Mouse (Mus musculus) limb, embryonic 11.5 days (tissue): Measurements from ENCODE around the gene Ccdc86. TPM values are rescaled to one million over a fixed set of nuclear protein-coding genes. Genes with fewer than 3 reads are reported as not detected.

ENCODE experiments used
- ATAC-seq: fragments of 200-750 bp; cut with Nextera tagmentation; 2 replicates; pipeline ENCODE4 v1.8.0; 2017; ENCODE audit warnings: low read depth; ENCODE audit not compliant: insufficient number of reproducible peaks, low FRiP score, low TSS enrichment
- DNase-seq: peaks from one replicate; pipeline ENCODE4 v3.0.0-alpha.2; 2015; ENCODE audit warnings: low spot score
- H3K27ac ChIP-seq: fragments of 300-500 bp; sonication (generic); replicated peaks from 2 replicates; pipeline ENCODE4 v1.5.1; 2014; ENCODE audit warnings: low read depth, mild to moderate bottlenecking, low read length
- H3K27me3 ChIP-seq: fragments of 300-500 bp; sonication (generic); 2 replicates; pipeline ENCODE4 v1.6.1; 2014; ENCODE audit warnings: mild to moderate bottlenecking, low read length, mixed read lengths; ENCODE audit not compliant: control insufficient read depth, insufficient read depth
- H3K36me3 ChIP-seq: fragments of 300-500 bp; sonication (generic); 2 replicates; pipeline ENCODE4 v1.6.1; 2014; ENCODE audit warnings: mild to moderate bottlenecking, low read length, moderate library complexity, mixed read lengths; ENCODE audit not compliant: control insufficient read depth, insufficient read depth
- H3K4me1 ChIP-seq: fragments of 300-500 bp; sonication (generic); 2 replicates; pipeline ENCODE4 v1.6.1; 2014; ENCODE audit warnings: low read length, mixed read lengths; ENCODE audit not compliant: control insufficient read depth, insufficient read depth
- H3K4me2 ChIP-seq: fragments of 300-500 bp; sonication (generic); 2 replicates; pipeline ENCODE4 v1.6.1; 2014; ENCODE audit warnings: low read depth, mild to moderate bottlenecking, moderate library complexity; ENCODE audit not compliant: severe bottlenecking
- H3K4me3 ChIP-seq: fragments of 300-500 bp; sonication (generic); 2 replicates; pipeline ENCODE4 v1.5.1; 2014; ENCODE audit warnings: low read depth, low read length
- H3K9ac ChIP-seq: fragments of 300-500 bp; sonication (generic); 2 replicates; pipeline ENCODE4 v1.6.1; 2014; ENCODE audit warnings: mild to moderate bottlenecking, low read length
- H3K9me3 ChIP-seq: fragments of 300-500 bp; sonication (generic); 2 replicates; pipeline ENCODE4 v1.6.1; 2016; ENCODE audit warnings: low read length; ENCODE audit not compliant: control insufficient read depth
- WGBS: fragments of 180-500 bp; shearing (Covaris S2); extraction: QIAGEN DNeasy Blood & Tissue Kit; methylation state at CpG from one replicate; pipeline ENCODE4 v1.1.7; 2014; 5-methylcytosine and 5-hydroxymethylcytosine counted together
- polyA plus RNA-seq: library from polyadenylated mRNA; unstranded; fragments of >200 nt; fragmentation: Nextera tagmentation; extraction: Ambion mirVana; gene quantifications from 2 replicates; pipeline ENCODE4 v1.2.1, GENCODE M21; 2014

The Ccdc86 gene
- polyA plus RNA-seq, 1 experiment from 2014 or later, result 32.3 TPM

GRCm38 (mm10) chr19:10979184-10980168 lies 30.4 kb upstream of the Ccdc86 start:
- Histone ChIP-seq H3K27ac (no peak overlapping the region), H3K4me3 (no peak overlapping the region), H3K9me3 (no peaks in the 10 kb centered on the region), H3K4me2 (no peak overlapping the region), H3K9ac (peak overlapping the region; percentile 4; the same call in 1 of the 2 replicates), H3K27me3 (no peaks in the 10 kb centered on the region), H3K36me3 (no peaks in the 10 kb centered on the region), H3K4me1 (no peaks in the 10 kb centered on the region)
- DNase-seq (peak; percentile 85), ATAC-seq (peak; percentile 51; the same call in 1 of the 2 replicates)
- 14% methylated on average over 18 of the region's 18 CpGs for WGBS

- no peaks in the 10 kb centered on the region for H3K36me3 ChIP-seq
- no peak overlapping the region for H3K9ac ChIP-seq
- H3K4me2 ChIP-seq, result no peak overlapping the region
- H3K9me3 ChIP-seq, result no peaks in the 10 kb centered on the region
- no peak for DNase-seq
- WGBS, result 64% methylated on average over 4 of the region's 4 CpGs
- no peak overlapping the region for H3K27ac ChIP-seq
- H3K27me3 ChIP-seq, result no peaks in the 10 kb centered on the region
- H3K4me3 ChIP-seq, result no peak overlapping the region
- no peaks in the 10 kb centered on the region for H3K4me1 ChIP-seq
- ATAC-seq, result no peak
These were observed 27.3 kb upstream of the Ccdc86 start for GRCm38 (mm10) chr19:10976318-10976717.

GRCm38 (mm10) chr19:10975187-10975586 lies 26.1 kb upstream of the Ccdc86 start:
- DNase-seq (no peak), ATAC-seq (no peak)
- Histone ChIP-seq H3K36me3 (no peaks in the 10 kb centered on the region), H3K4me1 (no peaks in the 10 kb centered on the region), H3K4me2 (no peak overlapping the region), H3K9ac (no peak overlapping the region), H3K27ac (no peak overlapping the region), H3K9me3 (0 out of 2 replicates have a peak, but pooled peaks cover 2% of the 10 kb centered on the region), H3K4me3 (no peak overlapping the region), H3K27me3 (no peaks in the 10 kb centered on the region)
- WGBS, result 83% methylated on average over 2 of the region's 2 CpGs

GRCm38 (mm10) chr19:10974238-10974865 lies 25.3 kb upstream of the Ccdc86 start, which contains the start of gene Ms4a10:
Gene Ms4a10 (minus strand): TSS chr19:10974670.
- DNase-seq, result no peak
- Histone ChIP-seq H3K4me2 (no peak within 1 kb of the TSS), H3K9ac (no peak within 1 kb of the TSS), H3K9me3 (0 out of 2 replicates have a peak, but pooled peaks cover 3% of the 10 kb centered on the region), H3K4me1 (no peaks in the 10 kb centered on the region), H3K4me3 (no peak within 1 kb of the TSS), H3K27me3 (no peaks in the 10 kb centered on the region), H3K36me3 (no peaks in the 10 kb centered on the region), H3K27ac (no peak within 1 kb of the TSS)
- WGBS, result 28% methylated on average over 4 of the region's 4 CpGs
- peak; percentile 65; the same call in 1 of the 2 replicates for ATAC-seq

- no peaks in the 10 kb centered on the region for H3K36me3 ChIP-seq
- no peaks in the 10 kb centered on the region for H3K27me3 ChIP-seq
- DNase-seq (no peak), ATAC-seq (no peak)
- 0 out of 2 replicates have a peak, but pooled peaks cover 3% of the 10 kb centered on the region for H3K9me3 ChIP-seq
- no peak overlapping the region for H3K27ac ChIP-seq
- no peak overlapping the region for H3K4me2 ChIP-seq
- no peaks in the 10 kb centered on the region for H3K4me1 ChIP-seq
- WGBS, result 22% methylated on average over 2 of the region's 2 CpGs
- no peak overlapping the region for H3K4me3 ChIP-seq
- no peak overlapping the region for H3K9ac ChIP-seq
These were observed 24.1 kb upstream of the Ccdc86 start for GRCm38 (mm10) chr19:10973187-10973586.

- no peaks in the 10 kb centered on the region for H3K36me3 ChIP-seq
- H3K4me3 ChIP-seq, result no peak overlapping the region
- ATAC-seq, result no peak
- H3K27ac ChIP-seq, result no peak overlapping the region
- H3K4me2 ChIP-seq, result no peak overlapping the region
- 67% methylated on average over 3 of the region's 3 CpGs for WGBS
- H3K9ac ChIP-seq, result no peak overlapping the region
- no peaks in the 10 kb centered on the region for H3K27me3 ChIP-seq
- 0 out of 2 replicates have a peak, but pooled peaks cover 3% of the 10 kb centered on the region for H3K9me3 ChIP-seq
- no peak for DNase-seq
- H3K4me1 ChIP-seq, result no peaks in the 10 kb centered on the region
These were observed 23.6 kb upstream of the Ccdc86 start for GRCm38 (mm10) chr19:10972660-10973059.

- 82% methylated on average over 3 of the region's 3 CpGs for WGBS
- H3K9ac ChIP-seq, result no peak overlapping the region
- H3K27me3 ChIP-seq, result no peaks in the 10 kb centered on the region
- H3K4me1 ChIP-seq, result no peaks in the 10 kb centered on the region
- no peak overlapping the region for H3K4me2 ChIP-seq
- no peak overlapping the region for H3K27ac ChIP-seq
- 0 out of 2 replicates have a peak, but pooled peaks cover 3% of the 10 kb centered on the region for H3K9me3 ChIP-seq
- no peak for ATAC-seq
- H3K36me3 ChIP-seq, result no peaks in the 10 kb centered on the region
- no peak overlapping the region for H3K4me3 ChIP-seq
- no peak for DNase-seq
These were observed 21.4 kb upstream of the Ccdc86 start for GRCm38 (mm10) chr19:10970457-10970856.

GRCm38 (mm10) chr19:10968578-10968977 lies 19.5 kb upstream of the Ccdc86 start:
- Histone ChIP-seq H3K4me1 (no peaks in the 10 kb centered on the region), H3K4me2 (no peak overlapping the region), H3K27me3 (no peaks in the 10 kb centered on the region), H3K36me3 (no peaks in the 10 kb centered on the region), H3K4me3 (no peak overlapping the region), H3K27ac (no peak overlapping the region), H3K9me3 (0 out of 2 replicates have a peak, but pooled peaks cover 3% of the 10 kb centered on the region), H3K9ac (no peak overlapping the region)
- DNase-seq, result no peak
- no peak for ATAC-seq
- WGBS, result 95% methylated on average over 7 of the region's 7 CpGs
